Comparison of ENCODE assay signal across 8 mouse cellular contexts in the genomic region with DNA sequence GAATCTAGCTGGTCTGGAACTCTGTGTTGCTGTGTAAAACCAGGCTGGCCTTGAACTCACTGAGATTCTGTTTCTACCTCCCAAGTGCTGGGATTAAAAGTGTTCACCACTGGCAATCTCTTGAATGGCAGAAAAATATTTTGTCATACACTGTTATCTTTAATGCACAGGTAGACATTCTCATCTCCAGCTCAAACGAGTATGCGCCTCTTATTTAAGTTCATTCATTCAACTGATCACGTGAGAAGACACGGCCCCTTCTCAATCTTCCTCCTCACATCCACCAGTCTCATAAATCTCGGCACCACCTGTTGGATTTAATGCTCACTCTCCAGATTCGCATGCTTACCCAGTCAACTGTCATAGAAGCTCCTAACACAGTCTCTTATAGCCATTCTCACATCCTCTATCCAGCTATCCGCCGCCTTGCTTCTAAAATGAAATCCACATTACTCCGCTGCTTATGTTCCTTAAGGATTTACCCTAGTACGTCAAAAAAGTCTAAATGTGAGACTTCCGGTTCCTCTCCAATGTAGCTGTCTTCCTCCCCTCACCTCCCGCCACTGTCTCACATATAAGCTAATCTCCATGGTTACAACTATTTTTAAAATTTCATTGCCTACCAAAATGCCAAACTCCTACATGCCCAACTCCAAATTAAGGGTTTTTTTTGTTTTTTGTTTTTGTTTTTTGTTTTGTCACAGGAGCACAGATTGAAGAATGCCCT. TPM values are rescaled to one million over a fixed set of nuclear protein-coding genes. Genes with fewer than 3 reads are reported as not detected.
DNase-seq lines count a peak whose midpoint lies in the region; ATAC-seq and TF ChIP-seq lines count a peak whose summit lies in the region.

No protein-coding gene starts in this region.

- peak; percentile 30 for DNase-seq in cerebellum, adult 9-11 months
- no peak for DNase-seq in cerebellum, postnatal 36 days
- no peak for DNase-seq in heart, postnatal 0 days (ENCODE audit: low spot score)
- peak; percentile 10 for DNase-seq in mesoderm, embryonic 11.5 days (ENCODE audit: low read depth, low spot score)
- DNase-seq in adipocyte (ENCODE audit: low spot score): no peak
- DNase-seq in gastrocnemius, postnatal 4 days (ENCODE audit: low spot score in 2 of 2): no peak

- peak overlapping the region; percentile 72 for H3K4me2 ChIP-seq in heart, postnatal 0 days (ENCODE audit: low read depth, low read length)

- H3K9me3 ChIP-seq in megakaryocyte, embryonic 14.5 days: no peaks in the 10 kb centered on the region
- no peaks in the 10 kb centered on the region for H3K9me3 ChIP-seq in heart, postnatal 0 days (replicated peaks; ENCODE audit: control insufficient read depth, low read length)

- ATAC-seq in megakaryocyte, adult 5-6 weeks (ENCODE audit: poor library complexity, severe bottlenecking): no peak
- ATAC-seq in heart, postnatal 0 days (ENCODE audit: insufficient read depth, low read depth): no peak

- H3K4me3 ChIP-seq in megakaryocyte, embryonic 14.5 days (replicated peaks): peak overlapping the region; percentile 98
- peak overlapping the region; percentile 84 for H3K4me3 ChIP-seq in heart, postnatal 0 days (ENCODE audit: low read depth, low read length)

- no peak for TF ChIP-seq CTCF in heart, postnatal 0 days (IDR thresholded peaks at IDR 0.05; ENCODE audit: low read depth)

- WGBS in heart, postnatal 0 days: 29% methylated on average over 12 of the region's 12 CpGs

- H3K27ac ChIP-seq in heart, postnatal 0 days (ENCODE audit: low read depth): no peak overlapping the region

- H3K9ac ChIP-seq in heart, postnatal 0 days (replicated peaks; ENCODE audit: low read depth, low read length): peak overlapping the region; percentile 78

- peaks cover 47% of the 10 kb centered on the region for H3K4me1 ChIP-seq in megakaryocyte, embryonic 14.5 days
- peaks cover 6% of the 10 kb centered on the region; the same call in 1 of the 2 replicates for H3K4me1 ChIP-seq in heart, postnatal 0 days (ENCODE audit: control insufficient read depth, insufficient read depth)

- H3K36me3 ChIP-seq in megakaryocyte, embryonic 14.5 days (replicated peaks; ENCODE audit: low read length): peaks cover 49% of the 10 kb centered on the region
- peaks cover 8% of the 10 kb centered on the region for H3K36me3 ChIP-seq in heart, postnatal 0 days (replicated peaks; ENCODE audit: control insufficient read depth, insufficient read depth, low read length)

- TF ChIP-seq EP300 in heart, postnatal 0 days (IDR thresholded peaks at IDR 0.05; ENCODE audit: low read depth): no peak

- H3K27me3 ChIP-seq in megakaryocyte, embryonic 14.5 days (replicated peaks): no peaks in the 10 kb centered on the region
- no peaks in the 10 kb centered on the region for H3K27me3 ChIP-seq in heart, postnatal 0 days (ENCODE audit: control insufficient read depth, insufficient read depth, low read length)

RNA-seq across cellular contexts. Expression of a gene that starts 1.0 kb away (rescaled TPM):
- 75.9 and 102 TPM in 2 replicates for polyA plus RNA-seq in megakaryocyte, embryonic 14.5 days (2012; ENCODE audit: insufficient read depth, low replicate concordance)
- 17.5 and 17.7 TPM in 2 replicates for total RNA-seq in megakaryocyte, adult 5-6 weeks (2015)
- total RNA-seq in megakaryocyte, adult 5-6 weeks (2017): 192 and 195 TPM in 2 replicates
- 7.2 and 35.1 TPM in 2 replicates for total RNA-seq in heart, postnatal 0 days (2014; rRNA removed; ENCODE audit: low replicate concordance)
- polyA plus RNA-seq in heart, postnatal 0 days (2015; fragmentation: Nextera tagmentation; extraction: Ambion mirVana): 79.8 and 88.8 TPM in 2 replicates
- total RNA-seq in gastrocnemius, postnatal 4 days (2021): 10 to 100 TPM; 49.1 to 54.9 TPM

RNA-seq across cellular contexts. Expression of a gene that starts 20.7 kb away (rescaled TPM):
- 1.2 and 2.0 TPM in 2 replicates for polyA plus RNA-seq in megakaryocyte, embryonic 14.5 days (2012; ENCODE audit: insufficient read depth, low replicate concordance)
- total RNA-seq in megakaryocyte, adult 5-6 weeks (2015): 10.1 and 12.7 TPM in 2 replicates
- 12.5 and 13.1 TPM in 2 replicates for total RNA-seq in megakaryocyte, adult 5-6 weeks (2017)
- total RNA-seq in heart, postnatal 0 days (2014; rRNA removed; ENCODE audit: low replicate concordance): 6.8 and 24.0 TPM in 2 replicates
- polyA plus RNA-seq in heart, postnatal 0 days (2015; fragmentation: Nextera tagmentation; extraction: Ambion mirVana): 6.2 and 6.7 TPM in 2 replicates
- 1 to 10 TPM; 7.2 to 8.4 TPM for total RNA-seq in gastrocnemius, postnatal 4 days (2021)

RNA-seq across cellular contexts. Expression of a gene that starts 37.3 kb away (rescaled TPM):
- polyA plus RNA-seq in megakaryocyte, embryonic 14.5 days (2012; ENCODE audit: insufficient read depth, low replicate concordance): 0.13 TPM in 1 of 2 replicates, not detected in the other
- total RNA-seq in megakaryocyte, adult 5-6 weeks (2015): 14.8 and 21.4 TPM in 2 replicates
- 15.5 and 17.2 TPM in 2 replicates for total RNA-seq in megakaryocyte, adult 5-6 weeks (2017)
- total RNA-seq in heart, postnatal 0 days (2014; rRNA removed; ENCODE audit: low replicate concordance): 0.12 and 1.4 TPM in 2 replicates
- polyA plus RNA-seq in heart, postnatal 0 days (2015; fragmentation: Nextera tagmentation; extraction: Ambion mirVana): 0.34 and 0.56 TPM in 2 replicates
- under 1 TPM; 0.21 to 0.54 TPM for total RNA-seq in gastrocnemius, postnatal 4 days (2021)

RNA-seq across cellular contexts. Expression of a gene that starts 40.9 kb away (rescaled TPM):
- polyA plus RNA-seq in megakaryocyte, embryonic 14.5 days (2012; ENCODE audit: insufficient read depth, low replicate concordance): 0.43 TPM in 1 of 2 replicates, not detected in the other
- total RNA-seq in megakaryocyte, adult 5-6 weeks (2015): 11.9 and 15.8 TPM in 2 replicates
- 5.3 and 6.8 TPM in 2 replicates for total RNA-seq in megakaryocyte, adult 5-6 weeks (2017)
- 3.0 TPM in 1 of 2 replicates, not detected in the other for total RNA-seq in heart, postnatal 0 days (2014; rRNA removed; ENCODE audit: low replicate concordance)
- 0.21 TPM in 1 of 2 replicates, not detected in the other for polyA plus RNA-seq in heart, postnatal 0 days (2015; fragmentation: Nextera tagmentation; extraction: Ambion mirVana)
- total RNA-seq in gastrocnemius, postnatal 4 days (2021): under 1 TPM in 1 of 2 experiments, not detected in 1; 0.18 TPM

Comparison
In these comparisons a context has a peak if more than half of its experiments do, and no peak if none do; other contexts are left out.
1. DNase-seq: peak in cerebellum, adult 9-11 months (single experiment) and mesoderm, embryonic 11.5 days (single experiment); none in cerebellum, postnatal 36 days (0 of 2), heart, postnatal 0 days (single experiment), adipocyte (single experiment) and gastrocnemius, postnatal 4 days (0 of 2).